15 mouse cellular contexts compared by ENCODE assay signal in genomic region chr9:110293873-110294415, GRCm38 (mm10). TPM values are rescaled to one million over a fixed set of nuclear protein-coding genes. Genes with fewer than 3 reads are reported as not detected.
DNase-seq lines count a peak whose midpoint lies in the region; ATAC-seq lines count a peak whose summit lies in the region.
"Had no signal": no experiment of that assay in that cellular context is flagged by ENCODE, and none has a peak within 500 bp of the region (broad histone marks: within the 10 kb centered on the region; RNA-seq: fewer than 3 reads in every experiment).

No protein-coding gene starts in this region.

- H3K9me3 ChIP-seq in neural tube, embryonic 15.5 days (replicated peaks), result no peaks in the 10 kb centered on the region
- no peaks in the 10 kb centered on the region for H3K9me3 ChIP-seq in hindbrain, embryonic 15.5 days
- no peaks in the 10 kb centered on the region for H3K9me3 ChIP-seq in midbrain, embryonic 11.5 days (ENCODE audit: control insufficient read depth, low read length)
- H3K9me3 ChIP-seq: limb, embryonic 10.5 days had no signal

- no peak overlapping the region for H3K4me2 ChIP-seq in neural tube, embryonic 15.5 days
- no peak overlapping the region for H3K4me2 ChIP-seq in hindbrain, embryonic 15.5 days
- H3K4me2 ChIP-seq in midbrain, embryonic 11.5 days, result no peak overlapping the region

- 90% methylated on average over 13 of the region's 13 CpGs for WGBS in neural tube, embryonic 15.5 days
- WGBS in hindbrain, embryonic 15.5 days, result 80% methylated on average over 13 of the region's 13 CpGs
- 87% methylated on average over 13 of the region's 13 CpGs for WGBS in midbrain, embryonic 11.5 days

- DNase-seq in neural tube, embryonic 10.5 days (ENCODE audit: extremely low spot score, low spot score), result no peak
- DNase-seq in midbrain, embryonic 11.5 days (ENCODE audit: low spot score, missing footprints), result peak; percentile 74
- peak; percentile 28 for DNase-seq in telencephalon, adult 2 months (ENCODE audit: low read depth, low spot score)
- DNase-seq in lung, postnatal 14 days, result no peak
- DNase-seq in heart, postnatal 25 days (ENCODE audit: low spot score), result no peak
- DNase-seq: adrenal gland, postnatal 10 days; kidney, postnatal 36 days; lung, postnatal 4 days; thymus, postnatal 4 days had no signal

- no peak overlapping the region for H3K4me3 ChIP-seq in neural tube, embryonic 15.5 days (replicated peaks)
- H3K4me3 ChIP-seq in hindbrain, embryonic 15.5 days, result no peak overlapping the region
- H3K4me3 ChIP-seq in midbrain, embryonic 11.5 days (ENCODE audit: low read depth, low read length), result no peak overlapping the region
- H3K4me3 ChIP-seq: limb, embryonic 10.5 days had no signal

- no peak overlapping the region for H3K9ac ChIP-seq in neural tube, embryonic 15.5 days (replicated peaks)
- H3K9ac ChIP-seq in hindbrain, embryonic 15.5 days, result no peak overlapping the region
- no peak overlapping the region for H3K9ac ChIP-seq in midbrain, embryonic 11.5 days (ENCODE audit: low read length)
- H3K9ac ChIP-seq: liver, embryonic 14.5 days had no signal

- intact Hi-C loops in heart, postnatal 25 days (cut with DNase I), result loop anchor here (10.0 kb wide), 1 partner anchor 99 kb away; no protein-coding TSS in a partner anchor

- no peaks in the 10 kb centered on the region for H3K27me3 ChIP-seq in neural tube, embryonic 15.5 days (replicated peaks)
- H3K27me3 ChIP-seq in hindbrain, embryonic 15.5 days, result no peaks in the 10 kb centered on the region
- no peaks in the 10 kb centered on the region for H3K27me3 ChIP-seq in midbrain, embryonic 11.5 days (ENCODE audit: control insufficient read depth, insufficient read depth, low read length)

- H3K4me1 ChIP-seq in neural tube, embryonic 15.5 days, result peaks cover 10% of the 10 kb centered on the region; the same call in 1 of the 2 replicates
- H3K4me1 ChIP-seq in hindbrain, embryonic 15.5 days (replicated peaks), result peaks cover 7% of the 10 kb centered on the region
- H3K4me1 ChIP-seq in midbrain, embryonic 11.5 days (ENCODE audit: control insufficient read depth, insufficient read depth, low read length), result no peaks in the 10 kb centered on the region
- H3K4me1 ChIP-seq: limb, embryonic 10.5 days had no signal

- H3K36me3 ChIP-seq in neural tube, embryonic 15.5 days, result no peaks in the 10 kb centered on the region
- H3K36me3 ChIP-seq in hindbrain, embryonic 15.5 days, result no peaks in the 10 kb centered on the region
- H3K36me3 ChIP-seq in midbrain, embryonic 11.5 days (ENCODE audit: control insufficient read depth, insufficient read depth, low read length), result no peaks in the 10 kb centered on the region
- H3K36me3 ChIP-seq: limb, embryonic 10.5 days had no signal

- ATAC-seq in neural tube, embryonic 15.5 days (ENCODE audit: low FRiP score), result no peak
- no peak for ATAC-seq in hindbrain, embryonic 15.5 days (ENCODE audit: low FRiP score, low read depth)
- ATAC-seq in midbrain, embryonic 11.5 days (ENCODE audit: low FRiP score), result no peak
- ATAC-seq: intestine, postnatal 0 days had no signal

- 0 out of 2 replicates have a peak overlapping the region, but pooled peaks have one; percentile 15 for H3K27ac ChIP-seq in neural tube, embryonic 15.5 days (replicated peaks)
- peak overlapping the region; percentile 61 for H3K27ac ChIP-seq in hindbrain, embryonic 15.5 days (replicated peaks)
- H3K27ac ChIP-seq in midbrain, embryonic 11.5 days (ENCODE audit: low read depth, low read length), result no peak overlapping the region
- H3K27ac ChIP-seq: limb, embryonic 10.5 days; liver, embryonic 14.5 days had no signal

RNA-seq across cellular contexts. Expression of gene Elp6, which starts 11.0 kb away (rescaled TPM):
- 38.0 and 41.0 TPM in 2 replicates for polyA plus RNA-seq in neural tube, embryonic 15.5 days (2015; fragmentation: Nextera tagmentation; extraction: Ambion mirVana)
- 41.8 and 42.1 TPM in 2 replicates for polyA plus RNA-seq in hindbrain, embryonic 15.5 days (2015; fragmentation: Nextera tagmentation; extraction: Ambion mirVana)
- 32.8 and 40.2 TPM in 2 replicates for polyA plus RNA-seq in midbrain, embryonic 11.5 days (2014; fragmentation: Nextera tagmentation; extraction: Ambion mirVana)
- 1 to 10 TPM; 1.8 to 2.4 TPM for total RNA-seq in heart, postnatal 25 days (2021)

RNA-seq across cellular contexts. Expression of gene Scap, which starts 39.1 kb away (rescaled TPM):
- 55.1 and 57.3 TPM in 2 replicates for polyA plus RNA-seq in neural tube, embryonic 15.5 days (2015; fragmentation: Nextera tagmentation; extraction: Ambion mirVana)
- 60.6 and 63.3 TPM in 2 replicates for polyA plus RNA-seq in hindbrain, embryonic 15.5 days (2015; fragmentation: Nextera tagmentation; extraction: Ambion mirVana)
- polyA plus RNA-seq in midbrain, embryonic 11.5 days (2014; fragmentation: Nextera tagmentation; extraction: Ambion mirVana), result 19.2 and 24.9 TPM in 2 replicates
- 10 to 100 TPM; 27.7 to 28.0 TPM for total RNA-seq in heart, postnatal 25 days (2021)

RNA-seq across cellular contexts. Expression of gene Cspg5, which starts 50.4 kb away (rescaled TPM):
- 145 and 180 TPM in 2 replicates for polyA plus RNA-seq in neural tube, embryonic 15.5 days (2015; fragmentation: Nextera tagmentation; extraction: Ambion mirVana)
- polyA plus RNA-seq in hindbrain, embryonic 15.5 days (2015; fragmentation: Nextera tagmentation; extraction: Ambion mirVana), result 181 and 199 TPM in 2 replicates
- 12.9 and 14.2 TPM in 2 replicates for polyA plus RNA-seq in midbrain, embryonic 11.5 days (2014; fragmentation: Nextera tagmentation; extraction: Ambion mirVana)
- under 1 TPM; 0.13 to 0.14 TPM for total RNA-seq in heart, postnatal 25 days (2021)
- total RNA-seq: granulocyte monocyte progenitor cell, adult 5-6 weeks had no signal

Comparison
In these comparisons a context has a peak if more than half of its experiments do, and no peak if none do; other contexts are left out.
1. DNase-seq: peak in midbrain, embryonic 11.5 days (single experiment) and telencephalon, adult 2 months (single experiment); none in neural tube, embryonic 10.5 days (single experiment), lung, postnatal 14 days (single experiment) and heart, postnatal 25 days (single experiment).